Mouse (Mus musculus) hindbrain, embryonic 14.5 days (tissue): ENCODE results near the gene Arhgef16. TPM values are rescaled to one million over a fixed set of nuclear protein-coding genes. Genes with fewer than 3 reads are reported as not detected.

Experiments
- ATAC-seq: fragments of 200-750 bp; cut with Nextera tagmentation; 2 replicates; pipeline ENCODE4 v1.8.0; 2017; ENCODE audit warnings: moderate number of reproducible peaks, mild to moderate bottlenecking, moderate TSS enrichment, moderate library complexity; ENCODE audit not compliant: low FRiP score
- DNase-seq: peaks from one replicate; pipeline ENCODE4 v3.0.0-alpha.2; 2015; ENCODE audit warnings: low spot score
- H3K27ac ChIP-seq: fragments of 300-500 bp; sonication (generic); 2 replicates; pipeline ENCODE4 v1.5.1; 2014; ENCODE audit warnings: mild to moderate bottlenecking, moderate library complexity
- H3K27me3 ChIP-seq: fragments of 300-500 bp; sonication (generic); 2 replicates; pipeline ENCODE4 v1.6.1; 2014; ENCODE audit warnings: mild to moderate bottlenecking, low read length, mixed read lengths; ENCODE audit not compliant: control insufficient read depth, insufficient read depth
- H3K36me3 ChIP-seq: fragments of 300-500 bp; sonication (generic); replicated peaks from 2 replicates; pipeline ENCODE4 v1.6.1; 2014; ENCODE audit not compliant: control insufficient read depth, insufficient read depth
- H3K4me1 ChIP-seq: fragments of 300-500 bp; sonication (generic); replicated peaks from 2 replicates; pipeline ENCODE4 v1.6.1; 2014; ENCODE audit warnings: antibody characterized with exemption, low read length, mixed read lengths; ENCODE audit not compliant: control insufficient read depth, insufficient read depth
- H3K4me2 ChIP-seq: fragments of 300-500 bp; sonication (generic); replicated peaks from 2 replicates; pipeline ENCODE4 v1.6.1; 2014; ENCODE audit warnings: mild to moderate bottlenecking, moderate library complexity
- H3K4me3 ChIP-seq: fragments of 300-500 bp; sonication (generic); replicated peaks from 2 replicates; pipeline ENCODE4 v1.5.1; 2014; ENCODE audit warnings: mild to moderate bottlenecking, low read length
- H3K9ac ChIP-seq: fragments of 300-500 bp; sonication (generic); 2 replicates; pipeline ENCODE4 v1.6.1; 2014
- H3K9me3 ChIP-seq: fragments of 300-500 bp; sonication (generic); 2 replicates; pipeline ENCODE4 v1.6.1; 2016; ENCODE audit warnings: low read length; ENCODE audit not compliant: control insufficient read depth
- WGBS: fragments of 180-500 bp; shearing (Covaris S2); extraction: QIAGEN DNeasy Blood & Tissue Kit; methylation state at CpG from one replicate; pipeline ENCODE4 v1.1.7; 2014; 5-methylcytosine and 5-hydroxymethylcytosine counted together
- polyA plus RNA-seq: library from polyadenylated mRNA; unstranded; fragments of >200 nt; fragmentation: Nextera tagmentation; extraction: Ambion mirVana; gene quantifications from 2 replicates; pipeline ENCODE4 v1.2.1, GENCODE M21; 2014

Arhgef16 gene
- polyA plus RNA-seq, 1 experiment from 2014 or later: 1.5 TPM

GRCm38 (mm10) chr4:154330001-154330400 lies 28.5 kb upstream of the Arhgef16 start:
- no peak overlapping the region for H3K9ac ChIP-seq
- peaks cover 15% of the 10 kb centered on the region; the same call in 1 of the 2 replicates for H3K27me3 ChIP-seq
- WGBS: 90% methylated on average over 7 of the region's 7 CpGs
- H3K4me3 ChIP-seq: no peak overlapping the region
- DNase-seq (no peak), ATAC-seq (no peak)
- H3K9me3 ChIP-seq: no peaks in the 10 kb centered on the region
- H3K27ac ChIP-seq: no peak overlapping the region
- H3K4me1 ChIP-seq: no peaks in the 10 kb centered on the region; the same call in 1 of the 2 replicates
- no peak overlapping the region for H3K4me2 ChIP-seq
- H3K36me3 ChIP-seq: no peaks in the 10 kb centered on the region

- Histone ChIP-seq H3K9me3 (no peaks in the 10 kb centered on the region), H3K36me3 (no peaks in the 10 kb centered on the region), H3K27ac (no peak overlapping the region), H3K4me2 (peak overlapping the region; percentile 24), H3K27me3 (peaks cover 15% of the 10 kb centered on the region; the same call in 1 of the 2 replicates), H3K4me3 (no peak overlapping the region), H3K9ac (no peak overlapping the region), H3K4me1 (no peaks in the 10 kb centered on the region; the same call in 1 of the 2 replicates)
- WGBS: 2% methylated on average over 6 of the region's 6 CpGs
- ATAC-seq (peak; percentile 54; the same call in 1 of the 2 replicates), DNase-seq (peak; percentile 92)
Observed at GRCm38 (mm10) chr4:154328836-154329235, 27.4 kb upstream of the Arhgef16 start.

GRCm38 (mm10) chr4:154328431-154328830 lies 27.0 kb upstream of the Arhgef16 start:
- Histone ChIP-seq H3K4me1 (no peaks in the 10 kb centered on the region; the same call in 1 of the 2 replicates), H3K36me3 (no peaks in the 10 kb centered on the region), H3K4me3 (no peak overlapping the region), H3K27ac (no peak overlapping the region), H3K9me3 (no peaks in the 10 kb centered on the region), H3K27me3 (peaks cover 15% of the 10 kb centered on the region; the same call in 1 of the 2 replicates), H3K4me2 (peak overlapping the region; percentile 24), H3K9ac (no peak overlapping the region)
- ATAC-seq (no peak), DNase-seq (no peak)
- WGBS: 5% methylated on average over 20 of the region's 20 CpGs

GRCm38 (mm10) chr4:154325410-154325809 lies 23.9 kb upstream of the Arhgef16 start:
- Histone ChIP-seq H3K36me3 (no peaks in the 10 kb centered on the region), H3K9ac (no peak overlapping the region), H3K27me3 (peaks cover 15% of the 10 kb centered on the region; the same call in 1 of the 2 replicates), H3K27ac (no peak overlapping the region), H3K9me3 (no peaks in the 10 kb centered on the region), H3K4me2 (no peak overlapping the region), H3K4me3 (no peak overlapping the region), H3K4me1 (no peaks in the 10 kb centered on the region)
- WGBS: 66% methylated on average over 4 of the region's 4 CpGs
- ATAC-seq (no peak), DNase-seq (no peak)

GRCm38 (mm10) chr4:154313622-154313967 lies 12.1 kb upstream of the Arhgef16 start:
- DNase-seq: no peak
- ATAC-seq: no peak
- Histone ChIP-seq H3K4me1 (no peaks in the 10 kb centered on the region), H3K9ac (no peak overlapping the region), H3K27me3 (no peaks in the 10 kb centered on the region), H3K9me3 (no peaks in the 10 kb centered on the region), H3K36me3 (no peaks in the 10 kb centered on the region), H3K4me3 (no peak overlapping the region), H3K27ac (peak overlapping the region; percentile 68), H3K4me2 (no peak overlapping the region)
- WGBS: 77% methylated on average over 11 of the region's 11 CpGs

GRCm38 (mm10) chr4:154312935-154313621 lies 11.6 kb upstream of the Arhgef16 start:
- Histone ChIP-seq H3K9ac (no peak overlapping the region), H3K9me3 (no peaks in the 10 kb centered on the region), H3K4me2 (no peak overlapping the region), H3K4me1 (no peaks in the 10 kb centered on the region), H3K36me3 (no peaks in the 10 kb centered on the region), H3K4me3 (no peak overlapping the region), H3K27me3 (no peaks in the 10 kb centered on the region), H3K27ac (peak overlapping the region; percentile 68)
- peak; percentile 65 for ATAC-seq
- 35% methylated on average over 4 of the region's 4 CpGs for WGBS
- no peak for DNase-seq

GRCm38 (mm10) chr4:154312143-154312812 lies 10.8 kb upstream of the Arhgef16 start:
- Histone ChIP-seq H3K4me3 (no peak overlapping the region), H3K9ac (no peak overlapping the region), H3K9me3 (no peaks in the 10 kb centered on the region), H3K27me3 (no peaks in the 10 kb centered on the region), H3K27ac (peak overlapping the region; percentile 20; the same call in 1 of the 2 replicates), H3K4me1 (no peaks in the 10 kb centered on the region), H3K4me2 (no peak overlapping the region), H3K36me3 (no peaks in the 10 kb centered on the region)
- no peak for ATAC-seq
- WGBS: 87% methylated on average over 2 of the region's 2 CpGs
- DNase-seq: no peak

- Histone ChIP-seq H3K9ac (no peak overlapping the region), H3K36me3 (no peaks in the 10 kb centered on the region), H3K9me3 (no peaks in the 10 kb centered on the region), H3K4me2 (no peak overlapping the region), H3K27ac (no peak overlapping the region), H3K27me3 (no peaks in the 10 kb centered on the region), H3K4me1 (no peaks in the 10 kb centered on the region), H3K4me3 (no peak overlapping the region)
- WGBS: 83% methylated on average over 9 of the region's 9 CpGs
- DNase-seq: no peak
- ATAC-seq: no peak
Observed at GRCm38 (mm10) chr4:154310576-154311262, 9.2 kb upstream of the Arhgef16 start.

- Histone ChIP-seq H3K4me3 (no peak overlapping the region), H3K36me3 (no peaks in the 10 kb centered on the region), H3K27ac (no peak overlapping the region), H3K9me3 (no peaks in the 10 kb centered on the region), H3K27me3 (no peaks in the 10 kb centered on the region), H3K9ac (no peak overlapping the region), H3K4me1 (no peaks in the 10 kb centered on the region), H3K4me2 (no peak overlapping the region)
- ATAC-seq (no peak), DNase-seq (no peak)
- WGBS: 87% methylated on average over 2 of the region's 2 CpGs
Observed at GRCm38 (mm10) chr4:154309131-154309530, 7.7 kb upstream of the Arhgef16 start.
